Mouse (Mus musculus) left cerebral cortex, adult 8-10 months (tissue): Measurements from ENCODE around the gene Hs3st6. TPM values are rescaled to one million over a fixed set of nuclear protein-coding genes. Genes with fewer than 3 reads are reported as not detected.

ENCODE experiments used
- DNase-seq, 2 experiments: peaks; one replicate each; pipeline ENCODE4 v3.0.0; 2022; ENCODE audit warnings: low spot score in 2 of 2
- total RNA-seq, 4 experiments: library from RNA; stranded (reverse); gene quantifications; 2 replicates each; pipeline ENCODE4 v1.2.4; 2022

Hs3st6 gene
- total RNA-seq, 4 experiments from 2014 or later: 0.51 to 0.65 (median 0.55) TPM

GRCm38 (mm10) chr17:24728184-24728583 lies 24.6 kb upstream of the Hs3st6 start:
- DNase-seq: no peak

- no peak for DNase-seq
Observed at GRCm38 (mm10) chr17:24729067-24729466, 23.7 kb upstream of the Hs3st6 start.

- no peak for DNase-seq
Observed at GRCm38 (mm10) chr17:24730787-24731186, 22.0 kb upstream of the Hs3st6 start.

- no peak for DNase-seq
Observed at GRCm38 (mm10) chr17:24732233-24732935, 20.4 kb upstream of the Hs3st6 start.

GRCm38 (mm10) chr17:24733434-24734050 lies 19.2 kb upstream of the Hs3st6 start:
- DNase-seq: no peak

GRCm38 (mm10) chr17:24734513-24734912 lies 18.3 kb upstream of the Hs3st6 start:
- no peak for DNase-seq

- no peak for DNase-seq
Observed at GRCm38 (mm10) chr17:24735446-24735845, 17.3 kb upstream of the Hs3st6 start.

GRCm38 (mm10) chr17:24736330-24737051 lies 16.3 kb upstream of the Hs3st6 start, which contains the start of gene Msrb1:
TSS of gene Msrb1 (plus strand) at chr17:24736642.
- peak; percentile 79 to 95 for DNase-seq

- no peak for DNase-seq
Observed at GRCm38 (mm10) chr17:24737135-24737810, 15.5 kb upstream of the Hs3st6 start.

- no peak for DNase-seq
Observed at GRCm38 (mm10) chr17:24738238-24738637, 14.6 kb upstream of the Hs3st6 start.

GRCm38 (mm10) chr17:24739926-24740325 lies 12.9 kb upstream of the Hs3st6 start:
- DNase-seq: no peak

GRCm38 (mm10) chr17:24742307-24742706 lies 10.5 kb upstream of the Hs3st6 start:
- no peak for DNase-seq

GRCm38 (mm10) chr17:24743896-24744295 lies 8.9 kb upstream of the Hs3st6 start:
- no peak for DNase-seq

GRCm38 (mm10) chr17:24744381-24744780 lies 8.4 kb upstream of the Hs3st6 start:
- DNase-seq: no peak

GRCm38 (mm10) chr17:24745526-24746497 lies 7.0 kb upstream of the Hs3st6 start:
- DNase-seq: peak; percentile 54 to 57

GRCm38 (mm10) chr17:24746986-24747385 lies 5.8 kb upstream of the Hs3st6 start:
- no peak for DNase-seq

- DNase-seq: no peak
Observed at GRCm38 (mm10) chr17:24751528-24751927, 1.3 kb upstream of the Hs3st6 start.

- DNase-seq: no peak
Observed at GRCm38 (mm10) chr17:24757394-24757793, 4.6 kb downstream of the Hs3st6 start.

- DNase-seq: no peak
Observed at GRCm38 (mm10) chr17:24761121-24761520, 8.3 kb downstream of the Hs3st6 start.
